Mouse (Mus musculus) 3T3-L1 (cell line): ENCODE measurements around the gene Slc39a8.
A peak's percentile ranks its signal among the peaks of the same experiment; 100 is the strongest.

Experiments used
- DNase-seq: peaks from one replicate; pipeline ENCODE4 v3.0.0-alpha.2; 2015; ENCODE audit warnings: low read depth, low spot score

Slc39a8 gene

DNA sequence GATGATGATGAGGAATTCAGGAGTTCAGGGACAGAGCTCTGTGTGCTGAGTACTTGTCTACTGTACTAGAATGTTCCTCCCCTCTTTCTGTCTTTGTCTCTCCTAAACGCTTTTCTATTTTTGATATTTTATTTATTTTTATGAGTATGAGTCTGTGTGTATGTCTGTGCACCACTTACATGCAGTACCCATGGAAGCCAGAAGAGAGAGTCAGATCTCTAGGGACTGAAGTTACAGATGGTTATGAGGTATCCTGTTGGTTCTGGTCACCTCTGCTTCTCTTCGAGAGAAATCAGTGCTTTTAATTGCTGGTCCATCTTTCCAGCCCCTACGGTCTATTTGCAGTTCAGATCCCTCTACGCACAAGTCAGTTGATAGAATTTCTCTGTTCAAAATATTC, 90.9 kb downstream of the Slc39a8 start:
- DNase-seq = peak; percentile 13

DNA sequence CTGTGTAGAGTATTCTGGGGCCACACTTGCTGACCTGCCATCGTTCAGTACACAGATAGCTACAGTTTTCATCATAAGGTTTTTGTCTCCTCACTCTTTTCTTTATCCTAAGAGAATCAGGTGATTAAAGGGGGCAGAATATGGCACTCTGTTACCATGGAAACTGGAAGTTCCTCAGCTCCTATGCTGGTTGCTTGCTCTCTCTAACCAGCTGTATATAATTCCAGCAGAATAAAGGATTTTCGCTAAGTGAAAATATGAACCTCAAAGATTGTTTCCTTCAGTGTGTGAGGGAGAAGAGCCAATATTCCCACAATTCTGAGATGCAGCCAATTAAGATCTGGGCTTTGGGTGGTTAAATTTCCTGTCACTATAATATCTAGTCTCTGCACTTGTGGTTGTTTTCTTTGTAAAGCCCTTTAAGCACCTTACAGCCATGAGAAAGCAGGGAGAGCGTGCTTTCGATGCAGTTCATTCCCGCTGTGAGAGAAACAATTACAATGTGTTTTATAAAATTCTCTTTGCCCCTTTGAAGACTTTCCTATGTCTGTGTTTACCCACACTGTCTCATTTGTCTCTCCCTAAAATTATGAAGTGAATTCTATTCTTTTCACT, 93.6 kb downstream of the Slc39a8 start:
- DNase-seq = no peak

DNA sequence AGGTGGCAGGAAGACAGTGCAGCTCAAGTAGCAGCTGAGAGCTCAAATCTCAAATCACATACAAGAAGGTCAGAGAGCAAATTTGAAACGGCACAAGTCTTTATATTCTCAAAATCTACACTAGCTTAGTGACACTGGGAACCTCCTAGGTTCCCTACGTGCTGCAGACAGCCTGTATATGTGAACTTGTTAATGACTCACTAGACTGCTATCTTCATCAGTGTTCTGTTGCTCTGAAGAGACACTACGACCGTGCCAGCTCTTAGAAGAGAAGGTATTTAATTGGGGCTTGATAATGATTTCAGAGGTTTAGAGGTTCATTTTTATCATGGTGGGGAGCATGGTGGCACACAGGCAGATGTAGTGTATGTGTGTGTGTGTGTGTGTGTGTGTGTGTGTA, 94.2 kb downstream of the Slc39a8 start:
- DNase-seq = no peak

DNA sequence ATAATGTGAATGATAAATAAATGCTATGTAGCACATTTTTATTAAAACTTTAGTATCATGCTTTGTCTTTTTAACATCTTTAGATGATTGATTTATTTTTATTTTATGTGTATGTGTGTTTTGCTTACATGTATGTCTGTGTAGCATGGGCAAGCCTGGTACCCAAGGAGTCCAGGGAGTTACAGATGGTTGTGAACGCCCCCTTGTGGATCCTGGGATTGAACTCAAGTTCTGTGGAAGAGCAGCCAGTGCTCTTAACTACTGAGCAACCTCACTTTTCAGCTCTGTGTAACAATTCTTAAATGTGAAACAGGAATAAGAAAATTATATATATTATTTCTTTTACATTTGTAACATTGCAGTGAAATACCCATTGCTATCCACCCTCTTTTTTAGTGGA, 101.7 kb downstream of the Slc39a8 start:
- DNase-seq = peak; percentile 10

DNA sequence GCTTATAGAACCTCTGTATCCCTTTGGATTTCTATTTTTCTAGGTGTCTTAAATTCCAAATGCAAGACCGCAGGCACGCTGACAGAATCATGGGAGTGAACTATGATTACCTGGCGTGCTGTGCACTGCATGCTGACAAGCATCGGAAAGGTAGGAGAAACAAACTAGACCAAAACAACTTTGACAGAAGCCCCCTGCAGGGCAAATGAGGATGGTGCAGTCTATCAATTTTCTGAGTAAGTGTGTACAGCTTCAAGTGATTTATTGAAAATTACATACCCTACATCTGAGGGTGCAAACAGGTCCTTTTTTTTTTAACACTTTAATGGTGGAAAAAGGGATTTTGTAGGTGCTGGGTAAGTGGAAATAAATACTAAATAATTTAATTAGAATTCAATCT, 103.1 kb downstream of the Slc39a8 start:
- DNase-seq = peak; percentile 8

DNA sequence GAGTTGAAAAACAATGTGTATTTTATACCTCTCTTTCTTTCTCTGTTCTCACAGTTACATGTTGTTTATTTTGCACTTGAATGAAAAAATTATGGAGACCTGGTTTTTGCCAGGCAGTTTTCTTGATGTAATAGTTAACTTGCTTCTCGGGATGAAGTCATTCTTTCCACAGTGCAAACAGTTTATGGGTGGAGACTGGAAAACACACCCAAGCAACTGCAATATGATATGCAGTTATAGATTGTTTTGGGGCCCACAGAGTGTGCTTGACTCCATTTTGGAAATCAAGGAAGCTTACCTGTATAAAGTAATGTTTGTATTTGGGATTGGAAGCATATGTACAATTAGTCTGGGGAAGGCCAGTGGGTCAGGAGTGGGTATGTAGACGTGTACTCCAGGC, 112.4 kb downstream of the Slc39a8 start:
- no peak for DNase-seq
